Comparison of ENCODE assay signal across 9 mouse cellular contexts in genomic region chr1:135781220-135781619, GRCm38 (mm10). TPM values are rescaled to one million over a fixed set of nuclear protein-coding genes. Genes with fewer than 3 reads are reported as not detected.
DNase-seq lines count a peak whose midpoint lies in the region; ATAC-seq and TF ChIP-seq lines count a peak whose summit lies in the region.
"Had no signal": no experiment of that assay in that cellular context is flagged by ENCODE, and none has a peak within 500 bp of the region (broad histone marks: within the 10 kb centered on the region; RNA-seq: fewer than 3 reads in every experiment).

No protein-coding gene starts in this region.

- H3K27ac ChIP-seq in heart, postnatal 0 days (ENCODE audit: low read depth) = no peak overlapping the region
- no peak overlapping the region for H3K27ac ChIP-seq in liver, embryonic 16.5 days (ENCODE audit: low read length)
- H3K27ac ChIP-seq in olfactory bulb, adult 2 months (ENCODE audit: insufficient read depth, low read depth, low read length) = no peak overlapping the region

- 0 out of 2 replicates have a peak, but pooled peaks have one; percentile 56 for ATAC-seq in erythroid progenitor cell, adult 5-6 weeks (replicated peaks; ENCODE audit: low FRiP score, poor library complexity, severe bottlenecking)
- peak; percentile 57 for ATAC-seq in heart, postnatal 0 days (ENCODE audit: insufficient read depth, low read depth)
- ATAC-seq in liver, embryonic 16.5 days (ENCODE audit: low read depth) = 0 out of 2 replicates have a peak, but pooled peaks have one; percentile 25

- TF ChIP-seq CTCF in heart, postnatal 0 days (IDR thresholded peaks at IDR 0.05; ENCODE audit: low read depth) = peak; percentile 94
- TF ChIP-seq CTCF in olfactory bulb, adult 2 months (IDR thresholded peaks at IDR 0.05; ENCODE audit: insufficient read depth, low read depth, low read length) = peak; percentile 80

- peaks cover 16% of the 10 kb centered on the region; the same call in 1 of the 2 replicates for H3K4me1 ChIP-seq in heart, postnatal 0 days (ENCODE audit: control insufficient read depth, insufficient read depth)
- peaks cover 2% of the 10 kb centered on the region; the same call in 1 of the 2 replicates for H3K4me1 ChIP-seq in liver, embryonic 16.5 days (ENCODE audit: control insufficient read depth, low read depth, low read length)
- H3K4me1 ChIP-seq in olfactory bulb, adult 2 months (ENCODE audit: control insufficient read depth, insufficient read depth, low read length) = peaks cover 25% of the 10 kb centered on the region

- no peak for TF ChIP-seq POLR2A in olfactory bulb, adult 2 months (IDR thresholded peaks at IDR 0.05; ENCODE audit: insufficient read depth, low read depth, low read length)

- DNase-seq in CD8-positive naive resting alpha-beta T cell, adult 2 months (ENCODE audit: low read depth in 2 of 2, low spot score in 2 of 2) = peak; percentile 43 to 48
- peak; percentile 94 for DNase-seq in brain, adult 2 months (ENCODE audit: low read depth, low spot score)
- peak; percentile 80 for DNase-seq in heart, postnatal 0 days (ENCODE audit: low spot score)
- DNase-seq in kidney, postnatal 14 days = peak; percentile 81
- peak; percentile 54 for DNase-seq in thymus, postnatal 25 days

- no peaks in the 10 kb centered on the region for H3K9me3 ChIP-seq in heart, postnatal 0 days (replicated peaks; ENCODE audit: control insufficient read depth, low read length)
- no peaks in the 10 kb centered on the region for H3K9me3 ChIP-seq in liver, embryonic 16.5 days (replicated peaks; ENCODE audit: control insufficient read depth, low read length)

- 0 out of 2 replicates have a peak, but pooled peaks have one; percentile 46 for TF ChIP-seq EP300 in heart, postnatal 0 days (IDR thresholded peaks at IDR 0.05; ENCODE audit: low read depth)

- 0 out of 2 replicates have a peak, but pooled peaks cover 8% of the 10 kb centered on the region for H3K27me3 ChIP-seq in heart, postnatal 0 days (ENCODE audit: control insufficient read depth, insufficient read depth, low read length)
- H3K27me3 ChIP-seq in liver, embryonic 16.5 days (ENCODE audit: control insufficient read depth, insufficient read depth, low read depth, low read length) = no peaks in the 10 kb centered on the region

- no peak overlapping the region for H3K4me2 ChIP-seq in heart, postnatal 0 days (ENCODE audit: low read depth, low read length)
- H3K4me2 ChIP-seq in liver, embryonic 16.5 days (ENCODE audit: low read depth, low read length) = no peak overlapping the region

- no peak overlapping the region for H3K9ac ChIP-seq in heart, postnatal 0 days (replicated peaks; ENCODE audit: low read depth, low read length)
- H3K9ac ChIP-seq in liver, embryonic 16.5 days (ENCODE audit: low read depth, low read length) = no peak overlapping the region

- H3K36me3 ChIP-seq in heart, postnatal 0 days (replicated peaks; ENCODE audit: control insufficient read depth, insufficient read depth, low read length) = no peaks in the 10 kb centered on the region
- H3K36me3 ChIP-seq in liver, embryonic 16.5 days (ENCODE audit: control insufficient read depth, insufficient read depth) = no peaks in the 10 kb centered on the region

- WGBS in heart, postnatal 0 days = 12% methylated on average over 13 of the region's 13 CpGs
- 13% methylated on average over 13 of the region's 13 CpGs for WGBS in liver, embryonic 16.5 days (ENCODE audit: insufficient replicate concordance)
- 10% methylated on average over 13 of the region's 13 CpGs for WGBS in olfactory bulb, adult 2 months

- no peak overlapping the region for H3K4me3 ChIP-seq in heart, postnatal 0 days (ENCODE audit: low read depth, low read length)
- no peak overlapping the region for H3K4me3 ChIP-seq in liver, embryonic 16.5 days (ENCODE audit: low read depth, low read length)
- H3K4me3 ChIP-seq in olfactory bulb, adult 2 months (ENCODE audit: insufficient read depth, low read depth, low read length) = no peak overlapping the region

RNA-seq across cellular contexts. Expression of gene Tnni1, which starts 2.0 kb away (rescaled TPM):
- total RNA-seq in erythroid progenitor cell, adult 5-6 weeks (2015; ENCODE audit: low replicate concordance) = not detected in 2 replicates
- not detected in 2 replicates for total RNA-seq in erythroid progenitor cell, adult 5-6 weeks (2017; ENCODE audit: low replicate concordance)
- 4,186 and 4,592 TPM in 2 replicates for total RNA-seq in heart, postnatal 0 days (2014; rRNA removed; ENCODE audit: low replicate concordance)
- 4,392 and 4,399 TPM in 2 replicates for polyA plus RNA-seq in heart, postnatal 0 days (2015; fragmentation: Nextera tagmentation; extraction: Ambion mirVana)
- 8.8 and 15.6 TPM in 2 replicates for polyA plus RNA-seq in liver, embryonic 16.5 days (2015; fragmentation: Nextera tagmentation; extraction: Ambion mirVana)
- not detected in 2 replicates for polyA plus RNA-seq in olfactory bulb, adult 2 months (2012; ENCODE audit: insufficient read depth, insufficient read length, low replicate concordance, missing spikeins)

RNA-seq across cellular contexts. Expression of gene Phlda3, which starts 15.3 kb away (rescaled TPM):
- total RNA-seq in erythroid progenitor cell, adult 5-6 weeks (2015; ENCODE audit: low replicate concordance) = not detected in 2 replicates
- total RNA-seq in erythroid progenitor cell, adult 5-6 weeks (2017; ENCODE audit: low replicate concordance) = not detected in 2 replicates
- total RNA-seq in heart, postnatal 0 days (2014; rRNA removed; ENCODE audit: low replicate concordance) = 87.5 and 130 TPM in 2 replicates
- 65.5 and 67.2 TPM in 2 replicates for polyA plus RNA-seq in heart, postnatal 0 days (2015; fragmentation: Nextera tagmentation; extraction: Ambion mirVana)
- polyA plus RNA-seq in liver, embryonic 16.5 days (2015; fragmentation: Nextera tagmentation; extraction: Ambion mirVana) = 4.8 and 5.0 TPM in 2 replicates
- not detected in 2 replicates for polyA plus RNA-seq in olfactory bulb, adult 2 months (2012; ENCODE audit: insufficient read depth, insufficient read length, low replicate concordance, missing spikeins)

RNA-seq across cellular contexts. Expression of gene Lad1, which starts 37.2 kb away (rescaled TPM):
- total RNA-seq in erythroid progenitor cell, adult 5-6 weeks (2015; ENCODE audit: low replicate concordance) = 0.72 TPM in 1 of 2 replicates, not detected in the other
- not detected in 2 replicates for total RNA-seq in erythroid progenitor cell, adult 5-6 weeks (2017; ENCODE audit: low replicate concordance)
- total RNA-seq in heart, postnatal 0 days (2014; rRNA removed; ENCODE audit: low replicate concordance) = 4.4 and 32.9 TPM in 2 replicates
- polyA plus RNA-seq in heart, postnatal 0 days (2015; fragmentation: Nextera tagmentation; extraction: Ambion mirVana) = 9.1 and 11.1 TPM in 2 replicates
- polyA plus RNA-seq in liver, embryonic 16.5 days (2015; fragmentation: Nextera tagmentation; extraction: Ambion mirVana) = 0.09 and 1.5 TPM in 2 replicates
- polyA plus RNA-seq in olfactory bulb, adult 2 months (2012; ENCODE audit: insufficient read depth, insufficient read length, low replicate concordance, missing spikeins) = not detected in 2 replicates
- total RNA-seq: gastrocnemius, adult 8-10 months had no signal

RNA-seq across cellular contexts. Expression of gene Tnnt2, which starts 54.9 kb away (rescaled TPM):
- total RNA-seq in erythroid progenitor cell, adult 5-6 weeks (2015; ENCODE audit: low replicate concordance) = not detected in 2 replicates
- not detected in 2 replicates for total RNA-seq in erythroid progenitor cell, adult 5-6 weeks (2017; ENCODE audit: low replicate concordance)
- total RNA-seq in heart, postnatal 0 days (2014; rRNA removed; ENCODE audit: low replicate concordance) = 1,865 and 1,929 TPM in 2 replicates
- 13,184 and 14,025 TPM in 2 replicates for polyA plus RNA-seq in heart, postnatal 0 days (2015; fragmentation: Nextera tagmentation; extraction: Ambion mirVana)
- 3.6 and 5.9 TPM in 2 replicates for polyA plus RNA-seq in liver, embryonic 16.5 days (2015; fragmentation: Nextera tagmentation; extraction: Ambion mirVana)
- not detected in 2 replicates for polyA plus RNA-seq in olfactory bulb, adult 2 months (2012; ENCODE audit: insufficient read depth, insufficient read length, low replicate concordance, missing spikeins)

Comparison
In these comparisons a context has a peak if more than half of its experiments do, and no peak if none do; other contexts are left out.
1. RNA of gene Tnni1, which starts 2.0 kb away (polyA plus RNA-seq): 4,392 to 4,399 TPM in heart, postnatal 0 days; 8.8 to 15.6 TPM in liver, embryonic 16.5 days and not detected in olfactory bulb, adult 2 months; every median in the first group is over 100 times any median in the second.
2. RNA of gene Phlda3, which starts 15.3 kb away (polyA plus RNA-seq): 65.5 to 67.2 TPM in heart, postnatal 0 days; 4.8 to 5.0 TPM in liver, embryonic 16.5 days and not detected in olfactory bulb, adult 2 months; every median in the first group is over 10 times any median in the second.
3. Peak in every context shown above with its lines, with median percentiles within 50 percentile points of each other: DNase-seq and ATAC-seq.